In the genomic region with DNA sequence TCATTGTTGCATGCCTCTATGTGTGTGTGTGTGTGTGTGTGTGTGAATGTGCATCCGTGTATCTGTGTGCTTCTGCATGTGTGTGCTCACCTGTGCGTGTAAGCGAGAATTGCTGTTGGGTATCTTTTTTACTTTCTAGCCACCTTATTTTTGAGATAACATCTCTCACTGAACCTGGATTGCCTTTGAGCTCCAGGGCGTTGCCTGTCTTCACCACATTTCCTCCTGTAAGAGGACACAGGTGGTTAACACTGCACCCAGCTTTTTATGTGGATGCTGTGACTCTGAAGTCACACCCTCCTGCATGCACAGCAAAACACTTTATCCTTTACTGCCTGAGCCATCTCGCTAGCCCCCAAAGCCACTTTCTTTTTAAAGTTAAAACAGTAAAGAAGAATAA, we compare ENCODE assay signal across 23 mouse cellular contexts.
DNase-seq lines count a peak whose midpoint lies in the region; ATAC-seq and TF ChIP-seq lines count a peak whose summit lies in the region.
"Had no signal": no experiment of that assay in that cellular context is flagged by ENCODE, and none has a peak within 500 bp of the region (broad histone marks: within the 10 kb centered on the region; RNA-seq: fewer than 3 reads in every experiment).

No protein-coding gene starts in this region.

- TF ChIP-seq CTCF in spleen, adult 2 months (IDR thresholded peaks at IDR 0.05; ENCODE audit: extremely low read depth, insufficient read depth, insufficient read length, insufficient replicate concordance), result no peak

- peak overlapping the region; percentile 49 to 61; a peak in 3 of 4 replicates for H3K27ac ChIP-seq in heart, embryonic 14.5 days (replicated peaks in 1 of 2; ENCODE audit: control insufficient read depth in 1 of 2, insufficient read depth in 1 of 2, low read depth in 2 of 2, low read length in 2 of 2)
- H3K27ac ChIP-seq in spleen, adult 2 months (ENCODE audit: insufficient read depth, low read length), result no peak overlapping the region
- peak overlapping the region; percentile 80 for H3K27ac ChIP-seq in limb, embryonic 10.5 days
- H3K27ac ChIP-seq: embryonic facial prominence, embryonic 15.5 days; hindbrain, embryonic 14.5 days; intestine, embryonic 15.5 days; kidney, embryonic 15.5 days; liver, embryonic 14.5 days; midbrain, embryonic 12.5 days; neural tube, embryonic 13.5 days; stomach, postnatal 0 days had no signal

- DNase-seq in heart, postnatal 25 days (ENCODE audit: low spot score), result no peak
- DNase-seq in spleen, adult 2 months (ENCODE audit: low read depth in 1 of 2, low spot score in 2 of 2), result peak; percentile 7 to 11
- no peak for DNase-seq in spleen, postnatal 14 days (ENCODE audit: low spot score in 2 of 2)
- DNase-seq in limb, embryonic 10.5 days (ENCODE audit: low spot score), result no peak
- DNase-seq in thymus, postnatal 4 days, result peak; percentile 15
- DNase-seq in gastrocnemius, adult 8-10 months (ENCODE audit: low spot score in 2 of 2), result no peak
- DNase-seq: adrenal gland, postnatal 14 days; cerebellum, adult 11 months; cerebellum, postnatal 36 days; gastrocnemius, postnatal 36 days; heart, postnatal 36 days; kidney, postnatal 4 days had no signal

- no peak for TF ChIP-seq POLR2A in spleen, adult 2 months (IDR thresholded peaks at IDR 0.05; ENCODE audit: low read depth, low read length)

- H3K27me3 ChIP-seq in heart, embryonic 14.5 days (ENCODE audit: control insufficient read depth, insufficient read depth, low read length), result no peaks in the 10 kb centered on the region
- H3K27me3 ChIP-seq in spleen, adult 2 months (ENCODE audit: control insufficient read depth, insufficient read depth, low read length), result no peaks in the 10 kb centered on the region
- H3K27me3 ChIP-seq in limb, embryonic 10.5 days (ENCODE audit: low read depth, poor library complexity, severe bottlenecking), result no peaks in the 10 kb centered on the region
- H3K27me3 ChIP-seq: embryonic facial prominence, embryonic 15.5 days; intestine, embryonic 15.5 days; kidney, embryonic 15.5 days; midbrain, embryonic 12.5 days; neural tube, embryonic 13.5 days had no signal

- intact Hi-C loops in heart, postnatal 25 days (cut with DNase I), result no loop called here

- H3K4me1 ChIP-seq in heart, embryonic 14.5 days (ENCODE audit: control insufficient read depth in 2 of 2, insufficient read depth in 2 of 2, low read length in 2 of 2), result peaks cover 10 to 38% of the 10 kb centered on the region in 2 experiments
- H3K4me1 ChIP-seq in spleen, adult 2 months (ENCODE audit: control insufficient read depth, insufficient read depth, insufficient read length), result no peaks in the 10 kb centered on the region
- peaks cover 20% of the 10 kb centered on the region for H3K4me1 ChIP-seq in limb, embryonic 10.5 days
- H3K4me1 ChIP-seq: embryonic facial prominence, embryonic 15.5 days; intestine, embryonic 15.5 days; kidney, embryonic 15.5 days; midbrain, embryonic 12.5 days had no signal

- no peak overlapping the region for H3K4me2 ChIP-seq in heart, embryonic 14.5 days (ENCODE audit: low read length)
- H3K4me2 ChIP-seq: embryonic facial prominence, embryonic 15.5 days; hindbrain, embryonic 14.5 days; intestine, embryonic 15.5 days; kidney, embryonic 15.5 days; midbrain, embryonic 12.5 days; neural tube, embryonic 13.5 days had no signal

- no peak overlapping the region for H3K9ac ChIP-seq in heart, embryonic 14.5 days (ENCODE audit: low read length)
- H3K9ac ChIP-seq: embryonic facial prominence, embryonic 15.5 days; hindbrain, embryonic 14.5 days; intestine, embryonic 15.5 days; kidney, embryonic 15.5 days; liver, embryonic 14.5 days; midbrain, embryonic 12.5 days; neural tube, embryonic 13.5 days had no signal

- WGBS in heart, embryonic 14.5 days, result 93% methylated on average over 5 of the region's 5 CpGs
- 65% methylated on average over 5 of the region's 5 CpGs for WGBS in spleen, adult 2 months
- WGBS in limb, embryonic 10.5 days, result 80% methylated on average over 5 of the region's 5 CpGs

- H3K9me3 ChIP-seq in heart, embryonic 14.5 days (ENCODE audit: control insufficient read depth, low read length), result no peaks in the 10 kb centered on the region
- no peaks in the 10 kb centered on the region for H3K9me3 ChIP-seq in limb, embryonic 10.5 days (replicated peaks)
- H3K9me3 ChIP-seq: embryonic facial prominence, embryonic 15.5 days; heart, embryonic 10.5 days; intestine, embryonic 15.5 days; kidney, embryonic 15.5 days; midbrain, embryonic 12.5 days; neural tube, embryonic 13.5 days had no signal

- H3K4me3 ChIP-seq in heart, embryonic 14.5 days (ENCODE audit: control insufficient read depth in 1 of 2, insufficient read depth in 1 of 2, low read depth in 1 of 2, low read length in 2 of 2), result no peak overlapping the region
- H3K4me3 ChIP-seq in spleen, adult 2 months (ENCODE audit: extremely low read depth, insufficient read depth, insufficient read length), result no peak overlapping the region
- no peak overlapping the region for H3K4me3 ChIP-seq in limb, embryonic 10.5 days
- H3K4me3 ChIP-seq: embryonic facial prominence, embryonic 15.5 days; heart, embryonic 10.5 days; intestine, embryonic 15.5 days; kidney, embryonic 15.5 days; midbrain, embryonic 12.5 days; neural tube, embryonic 13.5 days had no signal

- no peaks in the 10 kb centered on the region for H3K36me3 ChIP-seq in heart, embryonic 14.5 days (ENCODE audit: control insufficient read depth, insufficient read depth, low read length)
- H3K36me3 ChIP-seq in spleen, adult 2 months (ENCODE audit: control insufficient read depth, insufficient read depth, low read length), result no peaks in the 10 kb centered on the region
- H3K36me3 ChIP-seq in limb, embryonic 10.5 days, result no peaks in the 10 kb centered on the region
- H3K36me3 ChIP-seq: embryonic facial prominence, embryonic 15.5 days; heart, embryonic 10.5 days; intestine, embryonic 15.5 days; kidney, embryonic 15.5 days; midbrain, embryonic 12.5 days; neural tube, embryonic 13.5 days had no signal

- no peak for ATAC-seq in heart, embryonic 14.5 days (ENCODE audit: insufficient number of reproducible peaks, insufficient read depth, low FRiP score, low read depth)
- ATAC-seq: forebrain, embryonic 16.5 days; intestine, embryonic 15.5 days had no signal

Comparison
In these comparisons a context has a peak if more than half of its experiments do, and no peak if none do; other contexts are left out.
1. DNase-seq: peak in spleen, adult 2 months (2 of 2) and thymus, postnatal 4 days (single experiment); none in heart, postnatal 25 days (single experiment), spleen, postnatal 14 days (0 of 2), limb, embryonic 10.5 days (single experiment) and gastrocnemius, adult 8-10 months (0 of 2).